Mouse (Mus musculus) right cerebral cortex, adult 18-20 months (tissue): ENCODE data around the gene Pink1.

Experiments
- DNase-seq: peaks from one replicate; pipeline ENCODE4 v3.0.0; 2022; ENCODE audit warnings: mixed read lengths

Pink1 gene

GRCm38 (mm10) chr4:138311595-138311994 lies 14.5 kb downstream of the Pink1 start:
- no peak for DNase-seq

- no peak for DNase-seq
These were observed 15.7 kb downstream of the Pink1 start for GRCm38 (mm10) chr4:138310311-138310910.

- DNase-seq: no peak
These were observed 18.4 kb downstream of the Pink1 start for GRCm38 (mm10) chr4:138307739-138308138.

- no peak for DNase-seq
These were observed 19.1 kb downstream of the Pink1 start for GRCm38 (mm10) chr4:138307025-138307424.

- DNase-seq: peak; percentile 99
These were observed 21.6 kb downstream of the Pink1 start, which contains the start of gene Ddost for GRCm38 (mm10) chr4:138304340-138305104. Gene Ddost, plus strand, starts transcription at chr4:138304730.

GRCm38 (mm10) chr4:138303742-138304141 lies 22.4 kb downstream of the Pink1 start:
- no peak for DNase-seq

GRCm38 (mm10) chr4:138303011-138303410 lies 23.1 kb downstream of the Pink1 start:
- DNase-seq: no peak

GRCm38 (mm10) chr4:138301271-138301780 lies 24.8 kb downstream of the Pink1 start:
- DNase-seq: no peak

- no peak for DNase-seq
These were observed 32.1 kb downstream of the Pink1 start for GRCm38 (mm10) chr4:138293949-138294550.

GRCm38 (mm10) chr4:138293261-138293948 lies 32.7 kb downstream of the Pink1 start:
- DNase-seq: no peak

- no peak for DNase-seq
These were observed 34.1 kb downstream of the Pink1 start for GRCm38 (mm10) chr4:138292028-138292427.

- DNase-seq: no peak
These were observed 37.4 kb downstream of the Pink1 start for GRCm38 (mm10) chr4:138288691-138289090.

GRCm38 (mm10) chr4:138286411-138286810 lies 39.7 kb downstream of the Pink1 start:
- no peak for DNase-seq

GRCm38 (mm10) chr4:138282834-138283233 lies 43.3 kb downstream of the Pink1 start:
- peak; percentile 71 for DNase-seq

- peak; percentile 79 for DNase-seq
These were observed 47.8 kb downstream of the Pink1 start for GRCm38 (mm10) chr4:138278346-138278745.

GRCm38 (mm10) chr4:138272011-138272997 lies 53.8 kb downstream of the Pink1 start:
- DNase-seq: peak; percentile 86

GRCm38 (mm10) chr4:138267869-138268268 lies 58.2 kb downstream of the Pink1 start:
- no peak for DNase-seq
